Mouse (Mus musculus) midbrain, embryonic 13.5 days (tissue): ENCODE results near the gene 3110070M22Rik. TPM values are rescaled to one million over a fixed set of nuclear protein-coding genes. Genes with fewer than 3 reads are reported as not detected.

Experiments
- ATAC-seq: fragments of 200-750 bp; cut with Nextera tagmentation; 2 replicates; pipeline ENCODE4 v1.8.0; 2017; ENCODE audit warnings: mild to moderate bottlenecking, moderate TSS enrichment, moderate library complexity
- H3K27ac ChIP-seq: fragments of 300-500 bp; sonication (generic); 2 replicates; pipeline ENCODE4 v1.5.1; 2015; ENCODE audit warnings: inconsistent platforms, mild to moderate bottlenecking, moderate library complexity
- H3K27me3 ChIP-seq: fragments of 300-500 bp; sonication (generic); 2 replicates; pipeline ENCODE4 v1.6.1; 2015; ENCODE audit warnings: mild to moderate bottlenecking, inconsistent platforms
- H3K36me3 ChIP-seq: fragments of 300-500 bp; sonication (generic); 2 replicates; pipeline ENCODE4 v1.6.1; 2015; ENCODE audit warnings: mild to moderate bottlenecking, inconsistent platforms
- H3K4me1 ChIP-seq: fragments of 300-500 bp; sonication (generic); replicated peaks from 2 replicates; pipeline ENCODE4 v1.6.1; 2015; ENCODE audit warnings: inconsistent platforms
- H3K4me2 ChIP-seq: fragments of 300-500 bp; sonication (generic); replicated peaks from 2 replicates; pipeline ENCODE4 v1.6.1; 2015; ENCODE audit warnings: moderate library complexity, mild to moderate bottlenecking, inconsistent platforms
- H3K4me3 ChIP-seq: fragments of 300-500 bp; sonication (generic); replicated peaks from 2 replicates; pipeline ENCODE4 v1.5.1; 2015; ENCODE audit warnings: mild to moderate bottlenecking, inconsistent platforms
- H3K9ac ChIP-seq: fragments of 300-500 bp; sonication (generic); replicated peaks from 2 replicates; pipeline ENCODE4 v1.6.1; 2015; ENCODE audit warnings: mild to moderate bottlenecking, inconsistent platforms
- H3K9me3 ChIP-seq: fragments of 300-500 bp; sonication (generic); 2 replicates; pipeline ENCODE4 v1.6.1; 2016; ENCODE audit warnings: mild to moderate bottlenecking, inconsistent platforms
- WGBS: fragments of 180-500 bp; shearing (Covaris S2); methylation state at CpG from one replicate; pipeline ENCODE4 v1.1.7; 2015; 5-methylcytosine and 5-hydroxymethylcytosine counted together
- polyA plus RNA-seq: library from polyadenylated mRNA; unstranded; fragments of >200 nt; fragmentation: Nextera tagmentation; extraction: Ambion mirVana; gene quantifications from 2 replicates; pipeline ENCODE4 v1.2.1, GENCODE M21; 2015

3110070M22Rik gene
- polyA plus RNA-seq, 1 experiment from 2014 or later: 1.7 TPM

DNA sequence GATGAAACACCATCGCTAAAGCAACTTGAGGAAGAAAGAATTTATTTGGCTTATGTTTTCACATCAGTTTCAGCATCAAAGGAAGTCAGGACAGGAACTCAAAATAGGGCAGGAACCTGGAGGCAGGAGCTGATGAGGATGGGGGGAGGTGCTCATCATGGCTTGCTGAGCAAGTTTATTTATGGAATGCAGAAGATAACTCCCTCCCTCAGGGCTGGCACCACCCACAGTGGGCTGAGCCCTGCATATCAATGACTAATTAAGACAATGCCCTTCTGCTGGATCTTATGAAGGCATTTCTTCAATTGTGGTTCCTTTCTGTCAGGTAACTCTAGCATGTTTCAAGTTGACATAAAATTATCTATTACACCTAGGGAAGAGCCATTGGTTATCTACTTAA is 45.9 kb downstream of the 3110070M22Rik start:
- H3K4me2 ChIP-seq: no peak overlapping the region
- H3K27me3 ChIP-seq: no peaks in the 10 kb centered on the region
- H3K4me1 ChIP-seq: no peaks in the 10 kb centered on the region
- ATAC-seq: no peak
- H3K9ac ChIP-seq: no peak overlapping the region
- H3K4me3 ChIP-seq: no peak overlapping the region
- H3K9me3 ChIP-seq: no peaks in the 10 kb centered on the region
- WGBS: 94% methylated on average over 1 of the region's 1 CpGs
- H3K36me3 ChIP-seq: peaks cover 54% of the 10 kb centered on the region
- no peak overlapping the region for H3K27ac ChIP-seq

Other genes with a start within 250 kb of the 3110070M22Rik start
- 197 and 243 TPM in 2 replicates for gene Paip1, start 59.8 kb downstream of the 3110070M22Rik start, polyA plus RNA-seq
- 121 and 128 TPM in 2 replicates for gene 4833420G17Rik, start 25.6 kb downstream of the 3110070M22Rik start, polyA plus RNA-seq
- 3.0 and 4.2 TPM in 2 replicates for gene Tmem267, start 344 bp downstream of the 3110070M22Rik start, polyA plus RNA-seq
- gene Ccl28, start 135.4 kb upstream of the 3110070M22Rik start, polyA plus RNA-seq: 0.13 and 0.57 TPM in 2 replicates
- 455 and 504 TPM in 2 replicates for gene Hmgcs1, start 202.0 kb upstream of the 3110070M22Rik start, polyA plus RNA-seq